Mouse (Mus musculus) kidney, postnatal 36 days (tissue): ENCODE results near the gene Wnt8b.

ENCODE experiments used
- DNase-seq, 2 experiments: peaks; one replicate each; pipeline ENCODE4 v3.0.0; 2021 to 2022; ENCODE audit warnings: mixed read lengths in 2 of 2

Gene Wnt8b

GRCm38 (mm10) chr19:44493128-44493527 lies at the start of gene Wnt8b:
TSS of gene Wnt8b (plus strand) at chr19:44493472.
- no peak for DNase-seq

GRCm38 (mm10) chr19:44445755-44446154 lies 47.5 kb upstream of the Wnt8b start:
- DNase-seq, result no peak

GRCm38 (mm10) chr19:44447927-44448326 lies 45.3 kb upstream of the Wnt8b start:
- no peak for DNase-seq

- no peak for DNase-seq
Observed at GRCm38 (mm10) chr19:44454862-44455261, 38.4 kb upstream of the Wnt8b start.

GRCm38 (mm10) chr19:44455356-44455755 lies 37.9 kb upstream of the Wnt8b start:
- peak; percentile 31 to 42 for DNase-seq

- DNase-seq, result no peak
Observed at GRCm38 (mm10) chr19:44457359-44458055, 35.8 kb upstream of the Wnt8b start.

- DNase-seq, result peak; percentile 26 to 40
Observed at GRCm38 (mm10) chr19:44458696-44459095, 34.6 kb upstream of the Wnt8b start.

GRCm38 (mm10) chr19:44460441-44460840 lies 32.8 kb upstream of the Wnt8b start:
- DNase-seq, result no peak

- DNase-seq, result no peak
Observed at GRCm38 (mm10) chr19:44461500-44461899, 31.8 kb upstream of the Wnt8b start.

- DNase-seq, result no peak
Observed at GRCm38 (mm10) chr19:44462141-44462540, 31.1 kb upstream of the Wnt8b start.

GRCm38 (mm10) chr19:44465960-44466525 lies 27.2 kb upstream of the Wnt8b start:
- peak in 1 of 2 experiments; percentile 56 for DNase-seq

- DNase-seq, result peak; percentile 78 to 92
Observed at GRCm38 (mm10) chr19:44474158-44474557, 19.1 kb upstream of the Wnt8b start.

- DNase-seq, result no peak
Observed at GRCm38 (mm10) chr19:44475268-44475667, 18.0 kb upstream of the Wnt8b start.

- DNase-seq, result peak in 1 of 2 experiments; percentile 26
Observed at GRCm38 (mm10) chr19:44476541-44476940, 16.7 kb upstream of the Wnt8b start.

- DNase-seq, result peak; percentile 47 to 78
Observed at GRCm38 (mm10) chr19:44487266-44487665, 6.0 kb upstream of the Wnt8b start.

- no peak for DNase-seq
Observed at GRCm38 (mm10) chr19:44496511-44496910, 3.2 kb downstream of the Wnt8b start.

- DNase-seq, result no peak
Observed at GRCm38 (mm10) chr19:44496941-44497340, 3.7 kb downstream of the Wnt8b start.

GRCm38 (mm10) chr19:44498936-44499335 lies 5.7 kb downstream of the Wnt8b start:
- no peak for DNase-seq

- DNase-seq, result no peak
Observed at GRCm38 (mm10) chr19:44500240-44500639, 7.0 kb downstream of the Wnt8b start.

GRCm38 (mm10) chr19:44501925-44502324 lies 8.7 kb downstream of the Wnt8b start:
- DNase-seq, result no peak

GRCm38 (mm10) chr19:44502741-44503140 lies 9.5 kb downstream of the Wnt8b start:
- no peak for DNase-seq

GRCm38 (mm10) chr19:44510534-44511175 lies 17.4 kb downstream of the Wnt8b start:
- DNase-seq, result no peak

- peak; percentile 43 to 51 for DNase-seq
Observed at GRCm38 (mm10) chr19:44511451-44512231, 18.4 kb downstream of the Wnt8b start.
